Mouse (Mus musculus): ENCODE results near the gene Cdh12. TPM values are rescaled to one million over a fixed set of nuclear protein-coding genes. Genes with fewer than 3 reads are reported as not detected.
"Not testable (repeated sequence)": the region's sequence is repeated elsewhere in the genome, so short reads cannot be mapped to it uniquely, and the experiment has no call there.

Gene Cdh12
- polyA plus RNA-seq, 3 experiments from 2014 or later, result not detected

- no peak for ATAC-seq
Measured at GRCm38 (mm10) chr15:21109889-21110500, 660.9 kb downstream of the Cdh12 start.

GRCm38 (mm10) chr15:21110874-21111603 is 662.0 kb downstream of the Cdh12 start:
- no peak for ATAC-seq

GRCm38 (mm10) chr15:21114775-21115174 is 665.7 kb downstream of the Cdh12 start:
- peak; percentile 50 for ATAC-seq

- no peak for ATAC-seq
Measured at GRCm38 (mm10) chr15:21130660-21131059, 681.6 kb downstream of the Cdh12 start.

- no peak for ATAC-seq
Measured at GRCm38 (mm10) chr15:21132999-21133398, 683.9 kb downstream of the Cdh12 start.

- ATAC-seq, result no peak
Measured at GRCm38 (mm10) chr15:21146896-21147295, 697.8 kb downstream of the Cdh12 start.

- no peak for ATAC-seq
Measured at GRCm38 (mm10) chr15:21153602-21154001, 704.5 kb downstream of the Cdh12 start.

- no peak for ATAC-seq
Measured at GRCm38 (mm10) chr15:21179727-21180126, 730.7 kb downstream of the Cdh12 start.

- ATAC-seq, result no peak
Measured at GRCm38 (mm10) chr15:21180191-21180590, 731.1 kb downstream of the Cdh12 start.

- no peak for ATAC-seq
Measured at GRCm38 (mm10) chr15:21185799-21186198, 736.7 kb downstream of the Cdh12 start.

GRCm38 (mm10) chr15:21210089-21210488 is 761.0 kb downstream of the Cdh12 start:
- ATAC-seq, result not testable (repeated sequence)

GRCm38 (mm10) chr15:21223006-21223405 is 773.9 kb downstream of the Cdh12 start:
- no peak for ATAC-seq

- ATAC-seq, result no peak
Measured at GRCm38 (mm10) chr15:21261318-21261717, 812.3 kb downstream of the Cdh12 start.

GRCm38 (mm10) chr15:21269856-21270255 is 820.8 kb downstream of the Cdh12 start:
- ATAC-seq, result no peak

- ATAC-seq, result no peak
Measured at GRCm38 (mm10) chr15:21297051-21297450, 848.0 kb downstream of the Cdh12 start.

- ATAC-seq, result no peak
Measured at GRCm38 (mm10) chr15:21315457-21315856, 866.4 kb downstream of the Cdh12 start.

GRCm38 (mm10) chr15:21343853-21344252 is 894.8 kb downstream of the Cdh12 start:
- no peak for ATAC-seq

- ATAC-seq, result no peak
Measured at GRCm38 (mm10) chr15:21344323-21344722, 895.3 kb downstream of the Cdh12 start.

- no peak for ATAC-seq
Measured at GRCm38 (mm10) chr15:21344749-21345148, 895.7 kb downstream of the Cdh12 start.

GRCm38 (mm10) chr15:21355356-21356101 is 906.5 kb downstream of the Cdh12 start:
- ATAC-seq, result no peak

- no peak for ATAC-seq
Measured at GRCm38 (mm10) chr15:21366366-21366765, 917.3 kb downstream of the Cdh12 start.

- no peak for ATAC-seq
Measured at GRCm38 (mm10) chr15:21375460-21375859, 926.4 kb downstream of the Cdh12 start.

GRCm38 (mm10) chr15:21375871-21376270 is 926.8 kb downstream of the Cdh12 start:
- no peak for ATAC-seq

GRCm38 (mm10) chr15:21391442-21391841 is 942.4 kb downstream of the Cdh12 start:
- not testable (repeated sequence) for ATAC-seq
